Mouse (Mus musculus) lung, adult 18-20 months (tissue): Measurements from ENCODE around the gene Creg1.

Source experiments
- DNase-seq, 2 experiments: peaks; one replicate each; pipeline ENCODE4 v3.0.0; 2022; ENCODE audit warnings: mixed read lengths in 2 of 2

The Creg1 gene

GRCm38 (mm10) chr1:165789066-165789660 is 25.6 kb downstream of the Creg1 start:
- DNase-seq: no peak

- DNase-seq: no peak
These were observed 26.4 kb downstream of the Creg1 start for GRCm38 (mm10) chr1:165789963-165790362.

- DNase-seq: no peak
These were observed 27.1 kb downstream of the Creg1 start for GRCm38 (mm10) chr1:165790461-165791210.

GRCm38 (mm10) chr1:165791411-165791810 is 27.9 kb downstream of the Creg1 start:
- no peak for DNase-seq

- no peak for DNase-seq
These were observed 38.3 kb downstream of the Creg1 start for GRCm38 (mm10) chr1:165801709-165802310.

GRCm38 (mm10) chr1:165803107-165803506 is 39.6 kb downstream of the Creg1 start:
- DNase-seq: no peak

GRCm38 (mm10) chr1:165804133-165804532 is 40.6 kb downstream of the Creg1 start:
- DNase-seq: no peak

- DNase-seq: no peak
These were observed 47.1 kb downstream of the Creg1 start for GRCm38 (mm10) chr1:165810633-165811032.

GRCm38 (mm10) chr1:165811170-165811569 is 47.6 kb downstream of the Creg1 start:
- no peak for DNase-seq

GRCm38 (mm10) chr1:165812775-165813174 is 49.2 kb downstream of the Creg1 start:
- DNase-seq: no peak

GRCm38 (mm10) chr1:165814116-165814515 is 50.6 kb downstream of the Creg1 start:
- DNase-seq: no peak

- DNase-seq: no peak
These were observed 51.2 kb downstream of the Creg1 start for GRCm38 (mm10) chr1:165814521-165815278.

- no peak for DNase-seq
These were observed 52.8 kb downstream of the Creg1 start for GRCm38 (mm10) chr1:165816391-165816790.

- DNase-seq: peak; percentile 6 to 11
These were observed 53.7 kb downstream of the Creg1 start for GRCm38 (mm10) chr1:165817264-165817663.

GRCm38 (mm10) chr1:165818145-165818860 is 54.8 kb downstream of the Creg1 start:
- DNase-seq: no peak

- peak in 1 of 2 experiments; percentile 11 for DNase-seq
These were observed 55.6 kb downstream of the Creg1 start for GRCm38 (mm10) chr1:165819147-165819546.

GRCm38 (mm10) chr1:165822031-165822430 is 58.5 kb downstream of the Creg1 start:
- no peak for DNase-seq
